Mouse (Mus musculus): Measurements from ENCODE around the gene Larp6.

Gene Larp6

DNA sequence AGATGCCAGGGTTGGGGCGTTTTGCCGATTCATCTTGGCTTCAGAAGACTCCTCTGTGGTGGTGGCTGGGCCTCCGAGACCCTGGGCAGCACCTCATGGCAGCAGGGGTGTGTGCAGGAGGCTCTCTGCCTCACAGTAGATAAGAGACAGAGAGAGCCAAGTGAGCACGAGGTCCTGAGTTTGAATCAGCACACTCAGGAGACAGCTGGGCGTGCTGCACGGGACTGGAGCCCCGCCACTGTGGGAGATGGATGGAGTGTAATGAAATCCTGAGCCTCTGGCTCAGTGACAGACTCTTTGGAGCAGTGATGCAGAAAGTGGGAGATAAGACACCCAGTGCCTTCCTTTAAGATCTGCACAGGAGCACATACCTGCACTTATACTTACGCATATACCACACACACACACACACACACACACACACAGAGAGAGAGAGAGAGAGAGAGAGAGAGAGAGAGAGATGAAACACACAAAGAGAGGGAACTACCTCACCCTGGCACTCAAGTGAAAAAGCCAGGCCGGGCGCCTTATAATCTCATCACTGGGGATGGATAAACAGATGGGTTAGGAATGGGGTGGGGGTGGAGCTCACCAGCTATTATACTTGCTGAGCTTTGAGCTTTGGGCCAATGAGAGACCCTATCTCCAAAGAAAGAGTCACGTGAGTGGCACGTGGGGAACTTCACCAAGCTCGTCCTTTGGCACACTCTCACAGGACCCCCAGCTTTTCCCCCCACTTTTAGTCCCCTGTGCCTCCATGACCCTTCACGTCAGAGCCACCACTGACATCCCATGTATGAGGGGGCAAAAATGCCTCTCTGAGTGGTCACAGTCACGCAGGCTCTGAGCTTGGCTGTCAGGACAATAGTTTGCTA is 44.3 kb downstream of the Larp6 start:
- in situ Hi-C loops (cut with MboI, MseI): loop anchor here (10.0 kb wide), 1 partner anchor 98 kb away; no protein-coding TSS in a partner anchor

DNA sequence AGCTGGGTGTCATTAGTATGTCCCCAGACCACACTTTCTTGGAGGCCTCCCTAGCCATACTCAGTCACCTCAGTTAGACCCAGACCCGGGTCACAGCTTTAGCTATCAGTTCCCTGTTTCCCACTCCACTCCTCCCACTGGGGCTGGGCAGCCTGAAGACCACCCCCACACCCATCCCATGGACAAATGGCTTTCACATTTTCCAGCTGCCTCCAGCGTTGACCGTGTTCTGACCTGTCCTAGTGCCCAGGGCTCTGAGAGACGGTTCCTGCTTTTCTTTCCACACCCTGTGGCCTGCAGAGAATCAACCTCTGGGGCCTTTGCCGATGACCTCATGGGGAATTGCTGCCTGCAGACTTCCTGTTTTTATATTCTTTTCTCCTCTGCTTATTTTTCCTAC is 45.0 kb downstream of the Larp6 start:
- in situ Hi-C loops (cut with MboI, MseI): loop anchor here (10.0 kb wide), 1 partner anchor 97 kb away; no protein-coding TSS in a partner anchor

DNA sequence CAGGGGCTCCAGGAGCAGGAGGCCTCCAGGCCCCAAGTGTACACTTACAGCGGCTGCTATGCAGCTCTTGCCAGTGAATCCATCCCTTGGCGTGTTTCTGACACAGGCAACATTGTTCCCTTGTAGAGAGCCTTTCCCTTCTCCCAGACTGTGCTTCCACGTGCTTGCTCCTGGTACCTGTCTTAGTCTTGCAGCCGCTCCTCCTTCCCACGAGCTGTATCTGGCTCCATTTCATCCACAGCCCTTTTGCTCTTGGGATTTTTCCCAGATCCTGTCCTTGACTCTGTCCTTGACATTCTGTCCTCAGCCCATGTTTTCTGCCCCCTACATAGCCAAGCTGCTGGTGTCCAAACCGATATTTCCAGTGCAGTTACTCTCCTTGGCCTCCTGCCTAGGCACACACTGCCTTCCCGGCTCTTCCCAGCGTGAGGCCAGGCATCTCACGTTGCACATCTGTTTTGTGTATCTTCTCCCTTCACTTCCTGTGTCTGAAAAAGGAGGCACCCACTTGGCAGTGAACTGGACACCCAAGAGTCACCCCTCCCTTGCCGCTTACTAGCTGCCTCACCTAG is 46.7 kb downstream of the Larp6 start:
- in situ Hi-C loops (cut with MboI, MseI): loop anchor here (10.0 kb wide), 1 partner anchor 95 kb away; no protein-coding TSS in a partner anchor

DNA sequence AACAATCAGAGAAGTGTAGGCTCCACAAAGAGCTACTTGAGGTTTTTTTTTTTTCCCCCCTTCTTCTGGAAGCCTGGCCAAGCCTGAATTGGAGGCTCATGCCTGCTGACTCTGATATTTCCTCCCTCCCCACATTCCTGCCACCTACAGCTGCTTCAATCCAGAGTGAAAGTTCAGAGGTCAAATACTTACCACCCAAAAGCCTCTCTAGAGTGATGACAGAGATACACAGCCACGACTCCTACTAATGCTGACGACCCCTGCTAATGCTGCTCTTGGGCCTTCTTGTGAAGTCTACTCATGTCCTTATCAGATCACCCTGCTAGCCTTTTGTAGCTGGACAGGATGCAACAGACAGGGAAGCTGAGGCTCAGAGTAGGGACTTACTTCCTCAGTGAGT is 52.4 kb downstream of the Larp6 start:
- in situ Hi-C loops (cut with MboI, MseI): no loop called here

DNA sequence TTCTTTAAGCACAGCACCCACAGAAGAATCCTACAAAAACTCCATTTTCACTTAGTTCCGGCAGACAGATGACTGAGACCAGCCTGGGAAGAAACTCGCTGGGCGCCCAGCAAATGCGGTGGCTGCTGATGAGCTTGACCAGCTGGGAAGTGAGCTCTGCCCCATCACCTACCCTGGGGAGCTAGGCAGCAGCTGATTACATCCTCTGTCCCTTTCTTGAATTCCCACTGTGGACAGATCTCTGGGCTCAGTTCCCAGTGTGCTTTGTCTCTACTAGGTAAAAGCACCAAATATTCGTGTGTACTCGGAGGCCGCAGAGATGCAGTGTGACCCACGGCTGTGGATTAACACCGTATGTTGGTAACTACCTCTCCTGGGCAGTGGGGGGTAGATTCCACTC is 55.6 kb downstream of the Larp6 start:
- in situ Hi-C loops (cut with MboI, MseI): no loop called here

DNA sequence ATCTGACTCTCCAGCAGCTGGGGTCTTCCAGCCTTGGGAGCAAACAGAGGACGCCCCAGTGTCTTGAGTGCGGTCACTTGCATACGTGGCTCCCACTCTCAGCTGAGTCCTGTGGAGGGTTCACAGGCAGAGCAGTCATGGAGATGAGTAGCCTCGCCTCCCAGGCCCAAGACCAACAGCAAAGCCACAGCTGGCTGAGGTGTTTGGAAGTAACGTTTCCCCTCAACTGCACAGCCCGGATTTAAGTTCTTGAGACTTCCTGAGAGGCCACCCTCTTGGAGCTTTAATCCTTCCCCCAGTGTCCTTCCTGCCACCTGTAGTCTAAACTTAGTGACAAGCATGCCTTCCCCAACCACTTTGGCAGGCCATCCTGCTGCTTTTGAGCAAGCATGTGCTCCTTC is 56.9 kb downstream of the Larp6 start:
- in situ Hi-C loops (cut with MboI, MseI): no loop called here

DNA sequence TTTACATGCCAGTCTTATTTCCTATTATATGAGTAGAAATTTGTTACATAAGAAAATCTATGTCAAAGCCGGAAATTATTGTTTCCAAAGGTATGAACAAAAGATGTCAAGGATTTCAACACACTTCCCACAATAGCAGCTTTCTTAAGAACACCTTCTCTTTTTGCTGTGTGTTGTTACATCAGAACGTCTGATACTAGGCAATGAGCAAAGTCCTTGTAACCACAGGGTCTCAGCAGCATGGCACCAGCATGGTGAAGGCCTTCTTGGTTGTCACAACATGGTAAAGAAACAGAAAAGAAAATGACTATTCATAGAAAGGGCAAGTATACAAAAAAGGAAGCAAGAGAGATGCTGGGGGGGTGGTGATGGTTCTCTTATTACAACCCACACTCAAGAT is 60.9 kb downstream of the Larp6 start:
- in situ Hi-C loops (cut with MboI, MseI): no loop called here

DNA sequence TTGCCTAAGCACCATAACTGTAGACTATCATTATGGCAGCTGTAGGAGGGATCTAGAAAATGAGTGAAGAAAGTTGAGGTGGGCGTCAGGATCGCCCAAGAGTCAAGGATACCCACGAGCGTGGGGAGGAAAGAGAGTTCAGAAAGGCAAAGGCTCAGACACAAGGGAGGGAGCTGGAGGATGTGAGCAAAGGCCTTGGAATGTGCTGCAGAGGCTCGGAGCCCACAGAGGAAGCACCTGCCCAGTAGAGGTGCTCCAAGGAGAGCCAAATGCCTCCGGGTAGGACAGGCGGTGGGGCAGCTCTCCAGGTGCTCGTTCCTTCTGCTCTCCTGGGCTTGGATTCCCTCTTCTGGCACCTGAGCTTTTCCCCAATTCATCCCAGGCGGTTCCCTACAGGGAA is 64.1 kb downstream of the Larp6 start:
- in situ Hi-C loops (cut with MboI, MseI): no loop called here

DNA sequence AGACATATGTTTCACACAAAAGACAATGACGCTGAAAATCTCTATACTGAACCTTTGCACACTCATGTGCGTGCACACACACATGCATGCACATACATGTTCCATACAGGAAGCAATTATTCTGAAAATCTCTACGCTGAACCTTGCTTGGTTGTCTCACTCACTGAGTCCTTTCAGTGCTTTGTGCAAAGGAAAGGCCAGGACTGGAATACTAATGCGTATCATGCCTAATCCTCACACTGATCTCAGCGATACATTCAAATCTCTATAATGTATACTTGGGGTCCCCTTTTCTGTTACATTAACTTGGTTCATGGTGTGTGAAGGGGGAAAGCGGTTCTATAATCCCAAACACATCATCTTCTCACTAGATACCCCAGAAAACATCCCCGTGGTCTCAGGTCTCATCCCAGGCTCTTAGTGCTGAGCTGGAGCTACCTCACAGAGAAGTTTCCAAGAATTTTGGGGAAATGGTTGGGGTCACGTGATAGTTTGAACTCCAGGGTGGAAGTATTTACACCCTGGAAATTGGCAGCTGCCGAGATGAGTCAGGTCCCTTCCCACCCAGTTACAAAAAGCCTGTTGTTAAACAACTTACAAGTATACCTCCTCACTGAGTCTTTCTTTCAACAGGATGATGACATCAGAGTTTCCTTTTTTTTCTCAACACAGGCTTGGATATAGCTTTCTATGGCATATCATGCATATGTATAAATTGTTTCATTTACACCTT is 69.4 kb downstream of the Larp6 start:
- in situ Hi-C loops (cut with MboI, MseI): no loop called here

DNA sequence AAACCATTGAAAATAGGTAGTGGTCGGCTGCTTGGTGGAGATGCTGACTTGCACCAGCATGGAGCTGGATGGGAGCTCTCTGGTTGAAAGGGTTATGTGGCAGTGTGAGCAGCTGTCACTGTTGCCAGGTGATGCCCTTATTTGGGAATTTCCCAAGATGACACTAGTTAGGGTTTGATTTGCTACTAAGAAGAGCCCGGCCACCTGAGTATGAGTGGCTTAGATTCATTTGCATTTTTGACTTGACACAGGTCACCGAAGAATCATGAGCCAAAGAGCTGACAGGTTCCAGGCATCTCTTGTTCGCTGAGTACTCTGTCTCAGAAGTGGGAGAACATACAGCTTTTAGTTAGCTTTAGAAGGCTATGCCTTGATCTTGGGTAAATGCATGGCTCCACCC is 72.3 kb downstream of the Larp6 start:
- in situ Hi-C loops (cut with MboI, MseI): no loop called here

DNA sequence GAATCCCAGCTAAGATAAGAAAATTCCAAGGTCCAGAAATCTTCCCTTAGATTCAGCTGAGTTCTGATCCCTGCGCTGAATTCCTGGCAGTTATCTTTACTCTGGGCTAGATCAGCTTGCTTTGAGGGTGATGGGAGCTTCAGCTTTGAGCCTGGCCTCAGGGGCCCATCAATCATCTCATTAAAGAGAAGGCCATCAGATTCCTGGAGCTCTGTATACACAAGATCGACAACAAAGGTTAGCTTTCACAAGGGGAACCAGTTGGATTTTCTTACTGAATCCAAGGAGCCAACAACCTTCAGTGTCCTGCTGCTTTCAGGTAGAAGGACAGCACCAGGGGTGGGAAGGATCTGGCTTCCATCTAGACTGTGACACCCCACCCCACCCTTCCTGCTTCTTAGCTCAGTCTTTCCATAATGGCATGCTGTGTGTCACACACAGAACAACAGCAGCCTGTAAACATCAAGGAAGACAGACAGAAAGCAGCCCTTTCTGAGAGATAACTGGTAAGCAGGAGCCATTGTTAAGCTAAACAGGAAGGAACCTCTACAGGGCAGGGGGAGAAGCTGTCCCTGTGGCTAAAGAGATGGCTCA is 74.8 kb downstream of the Larp6 start:
- in situ Hi-C loops (cut with MboI, MseI): no loop called here

Data from T-helper 2 cell (primary cell).